Mouse (Mus musculus) A20 (cell line): ENCODE data around the gene Fam168a.
A peak's percentile ranks its signal among the peaks of the same experiment; 100 is the strongest.

Experiments used
- DNase-seq: peaks from one replicate; pipeline ENCODE4 v3.0.0-alpha.2; 2011; ENCODE audit warnings: low read depth, low spot score

Gene Fam168a

GRCm38 (mm10) chr7:100706883-100707480 lies 547 bp downstream of the Fam168a start:
- DNase-seq = no peak

- DNase-seq = no peak
These were observed 12.3 kb downstream of the Fam168a start for GRCm38 (mm10) chr7:100718741-100719140.

GRCm38 (mm10) chr7:100722268-100722667 lies 15.8 kb downstream of the Fam168a start:
- no peak for DNase-seq

GRCm38 (mm10) chr7:100723453-100724294 lies 17.2 kb downstream of the Fam168a start:
- no peak for DNase-seq

- no peak for DNase-seq
These were observed 21.2 kb downstream of the Fam168a start for GRCm38 (mm10) chr7:100727538-100728085.

GRCm38 (mm10) chr7:100729778-100730177 lies 23.3 kb downstream of the Fam168a start:
- no peak for DNase-seq

GRCm38 (mm10) chr7:100732341-100733050 lies 26.1 kb downstream of the Fam168a start:
- DNase-seq = peak; percentile 49

DNA sequence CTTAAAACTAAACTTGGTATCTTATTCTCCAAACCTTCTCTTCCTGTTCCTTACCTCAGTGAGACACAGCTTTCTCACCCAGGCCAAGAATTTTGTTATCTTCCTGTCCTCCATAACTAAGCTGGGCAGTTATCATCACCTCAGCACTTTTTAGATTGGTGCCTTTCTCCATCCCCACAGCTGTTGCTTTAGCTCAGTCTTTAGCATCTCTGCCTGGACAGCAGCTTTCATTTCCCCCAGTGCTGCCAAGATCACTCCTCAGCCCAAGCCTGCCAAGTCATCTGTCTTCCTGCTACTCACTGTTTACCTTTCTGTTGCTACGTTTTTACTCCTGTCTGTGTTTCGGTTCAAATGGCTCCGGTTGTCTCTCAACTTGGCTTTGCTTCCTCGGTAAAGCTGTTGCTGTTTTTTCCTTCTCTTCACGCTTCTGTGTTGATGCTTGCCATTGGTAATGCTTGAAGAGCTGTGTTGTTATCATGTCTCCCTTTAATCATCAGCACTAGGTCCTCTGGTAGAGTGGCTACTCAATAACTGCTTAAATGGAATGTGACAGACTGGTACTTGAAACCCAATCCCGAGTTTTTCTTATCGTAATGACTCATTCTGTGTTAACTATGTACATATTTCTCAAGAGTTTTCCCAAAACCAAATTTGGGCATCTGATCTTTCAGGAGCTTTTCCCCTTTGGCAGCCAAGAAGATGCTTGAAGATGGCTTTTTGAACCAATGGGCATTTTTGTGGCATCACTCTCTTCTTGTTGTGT lies 26.8 kb downstream of the Fam168a start:
- DNase-seq = peak; percentile 84

DNA sequence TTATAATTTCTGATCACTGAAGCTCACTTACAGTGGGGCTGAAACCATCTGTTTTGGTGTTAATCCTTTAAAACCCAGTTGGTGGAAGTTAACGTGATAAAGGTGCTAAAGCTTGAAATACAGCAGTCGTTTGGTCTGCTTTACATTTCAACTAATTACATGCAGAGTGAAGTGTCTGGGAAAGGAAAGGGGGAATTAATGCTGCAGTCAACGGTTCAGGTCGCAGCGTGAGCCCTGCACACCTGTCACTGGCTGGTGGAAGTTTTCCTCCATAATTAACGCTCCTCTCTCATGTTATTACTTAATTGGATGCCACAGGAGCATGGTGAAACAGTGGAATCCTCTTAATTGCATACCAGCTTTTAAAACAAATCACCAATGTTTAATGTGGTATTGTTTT lies 27.8 kb downstream of the Fam168a start:
- DNase-seq = peak; percentile 71

DNA sequence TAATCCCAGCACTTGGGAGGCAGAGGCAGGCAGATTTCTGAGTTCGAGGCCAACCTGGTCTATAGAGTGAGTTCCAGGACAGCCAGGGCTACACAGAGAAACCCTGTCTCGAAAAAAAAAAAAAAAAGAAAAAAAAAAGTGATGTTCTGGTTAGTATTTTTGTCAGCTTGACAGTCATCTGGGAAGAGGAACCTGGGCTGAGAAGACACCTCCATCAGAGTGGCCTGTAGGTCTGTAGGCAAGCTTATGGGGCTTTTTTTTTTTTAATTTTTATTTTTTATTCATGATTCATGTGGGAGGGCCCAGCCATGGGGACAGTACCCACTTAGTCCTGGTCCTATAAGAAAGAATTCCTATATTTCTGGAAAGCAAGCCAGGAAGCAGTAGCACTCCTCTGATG lies 28.5 kb downstream of the Fam168a start:
- peak; percentile 82 for DNase-seq

- DNase-seq = peak; percentile 30
These were observed 29.7 kb downstream of the Fam168a start for GRCm38 (mm10) chr7:100736131-100736530.

DNA sequence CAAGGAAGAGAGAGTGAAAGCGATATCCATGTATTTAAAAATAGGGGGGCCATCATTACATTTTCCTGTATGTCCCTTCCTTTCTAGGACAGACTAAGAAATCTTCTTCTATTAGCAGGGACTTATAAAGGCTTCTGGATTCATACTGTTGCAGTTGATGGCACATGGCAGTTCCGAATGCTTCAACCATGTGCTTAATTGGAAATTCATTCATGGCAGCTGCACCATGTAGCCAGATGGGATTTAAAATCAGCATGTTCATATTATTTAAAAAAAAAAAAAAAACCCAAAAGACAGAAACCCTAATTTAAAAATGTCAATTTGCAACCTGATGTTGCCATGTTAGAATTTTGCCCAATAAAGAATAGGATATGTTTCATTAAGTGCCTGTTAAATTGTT lies 37.9 kb downstream of the Fam168a start:
- no peak for DNase-seq

DNA sequence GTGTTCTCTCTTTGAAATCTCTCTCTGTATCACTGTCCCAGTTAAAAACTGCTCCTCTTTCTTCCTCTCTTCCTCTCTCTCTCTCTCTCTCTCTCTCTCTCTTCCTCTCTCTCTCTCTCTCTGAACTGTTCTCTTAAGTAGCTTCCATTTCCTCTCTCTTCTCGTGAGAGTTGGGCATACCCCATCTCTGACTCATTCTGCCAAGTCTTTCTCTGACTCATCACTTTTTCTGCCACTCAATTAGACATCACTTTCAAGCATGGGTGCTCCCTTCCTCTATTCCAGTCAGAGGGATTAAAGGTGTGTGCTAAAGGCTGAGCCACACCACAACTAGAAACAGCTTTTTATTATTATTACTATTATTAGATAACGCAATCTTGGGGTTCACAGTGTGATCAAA lies 43.7 kb downstream of the Fam168a start:
- no peak for DNase-seq

- no peak for DNase-seq
These were observed 52.3 kb downstream of the Fam168a start for GRCm38 (mm10) chr7:100758718-100759117.

DNA sequence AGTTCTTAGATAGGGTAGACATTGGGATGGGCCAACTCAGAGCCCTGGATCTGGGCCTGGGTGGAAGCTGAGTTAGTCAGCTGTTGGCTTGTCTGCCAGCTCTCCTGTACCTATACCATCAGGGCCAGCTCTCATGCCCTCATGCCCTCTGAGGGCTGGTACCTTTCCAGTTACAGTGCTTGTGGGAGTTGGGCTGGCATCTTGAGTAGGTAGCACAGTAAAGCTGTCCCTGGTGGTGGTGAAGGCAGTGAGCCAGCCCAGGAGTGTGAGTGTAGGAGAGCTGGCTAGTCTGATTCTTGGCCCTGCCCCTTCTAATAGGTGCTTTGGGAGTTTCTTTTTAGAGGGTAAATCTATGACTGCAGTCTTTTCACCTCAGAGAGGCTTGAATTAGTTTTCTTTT lies 56.3 kb downstream of the Fam168a start:
- no peak for DNase-seq

- DNase-seq = no peak
These were observed 61.1 kb downstream of the Fam168a start for GRCm38 (mm10) chr7:100767568-100767967.

GRCm38 (mm10) chr7:100768009-100768408 lies 61.6 kb downstream of the Fam168a start:
- no peak for DNase-seq

DNA sequence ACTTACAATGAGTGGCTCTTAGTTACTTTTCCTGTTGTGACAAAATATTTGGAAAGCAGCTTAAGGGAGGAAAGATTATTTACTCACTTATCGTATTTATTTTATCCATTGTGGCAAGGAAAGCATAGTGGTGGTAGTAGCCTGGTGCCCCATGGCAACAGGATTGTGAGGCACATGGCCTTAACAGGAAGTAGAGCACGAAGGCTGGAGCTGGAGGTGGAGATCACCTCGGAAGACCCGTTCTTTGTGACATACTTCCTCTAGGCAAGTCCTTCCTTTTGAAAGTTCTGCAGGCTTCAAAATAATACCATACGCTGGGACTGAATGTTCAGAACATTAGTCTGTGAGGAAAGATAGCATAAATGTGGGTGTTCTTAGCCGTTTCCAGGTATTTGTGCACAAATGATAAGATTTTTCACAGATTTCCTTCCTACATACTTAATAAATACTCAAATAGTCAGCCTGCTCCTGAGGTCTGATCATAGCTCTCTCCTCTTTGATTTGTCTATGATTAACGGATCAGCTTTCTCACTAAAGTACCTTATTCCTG lies 63.2 kb downstream of the Fam168a start:
- DNase-seq = no peak

DNA sequence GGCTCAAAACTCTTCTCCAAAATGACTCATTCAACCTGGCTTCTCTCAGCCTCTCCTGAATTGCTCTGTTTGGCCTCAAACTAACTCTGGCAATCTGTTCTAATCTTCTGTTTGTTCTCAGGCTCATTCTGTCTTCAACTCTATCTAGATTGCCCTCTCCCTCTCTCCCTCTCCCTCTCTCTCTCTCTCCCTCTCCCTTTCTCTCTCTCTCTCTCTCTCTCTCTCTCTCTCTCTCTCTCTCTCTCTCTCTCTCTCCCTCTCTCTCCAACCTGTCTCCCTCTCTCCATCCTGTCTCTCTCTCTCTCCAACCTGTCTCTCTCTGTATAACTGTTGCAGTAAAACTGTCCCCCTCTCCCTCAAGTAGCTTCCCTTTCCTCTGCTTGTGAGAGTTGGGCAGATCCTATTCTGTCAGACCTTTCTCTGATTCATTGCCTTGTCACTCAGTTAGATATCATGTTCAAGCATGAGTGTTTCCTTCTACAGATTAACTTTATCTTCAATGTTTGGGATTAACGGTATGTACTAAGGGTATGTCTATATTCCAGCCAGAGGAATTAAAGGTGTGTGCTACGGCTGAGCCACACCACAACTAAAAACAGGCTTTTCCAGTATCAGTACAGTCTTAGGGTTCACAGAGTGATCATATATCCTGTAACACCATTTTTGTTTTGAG lies 64.4 kb downstream of the Fam168a start:
- no peak for DNase-seq

GRCm38 (mm10) chr7:100774189-100774588 lies 67.8 kb downstream of the Fam168a start:
- DNase-seq = peak; percentile 28

- no peak for DNase-seq
These were observed 69.4 kb downstream of the Fam168a start for GRCm38 (mm10) chr7:100775810-100776209.
